Mouse (Mus musculus): Measurements from ENCODE around the gene Clybl.

GRCm38 (mm10) chr14:122300261-122300660 is 118.8 kb downstream of the Clybl start:
- TF ChIP-seq CTCF (IDR thresholded peaks at IDR 0.05; ENCODE audit: control insufficient read depth, insufficient read depth, insufficient replicate concordance, low read depth, low read length) (no peak), POLR2A (IDR thresholded peaks at IDR 0.05; ENCODE audit: control insufficient read depth, low read depth, low read length) (no peak)

Measured in testis, adult 2 months (tissue).